Mouse (Mus musculus): ENCODE measurements at regions not wholly inside any gene's neighbourhood (a gene's known extent, or its start where the extent isn't known, plus 50 kb on each side); places are given as distances from the start of the nearest gene placed in this dataset.
"Not testable (repeated sequence)": the region's sequence is repeated elsewhere in the genome, so short reads cannot be mapped to it uniquely, and the experiment has no call there.

DNA sequence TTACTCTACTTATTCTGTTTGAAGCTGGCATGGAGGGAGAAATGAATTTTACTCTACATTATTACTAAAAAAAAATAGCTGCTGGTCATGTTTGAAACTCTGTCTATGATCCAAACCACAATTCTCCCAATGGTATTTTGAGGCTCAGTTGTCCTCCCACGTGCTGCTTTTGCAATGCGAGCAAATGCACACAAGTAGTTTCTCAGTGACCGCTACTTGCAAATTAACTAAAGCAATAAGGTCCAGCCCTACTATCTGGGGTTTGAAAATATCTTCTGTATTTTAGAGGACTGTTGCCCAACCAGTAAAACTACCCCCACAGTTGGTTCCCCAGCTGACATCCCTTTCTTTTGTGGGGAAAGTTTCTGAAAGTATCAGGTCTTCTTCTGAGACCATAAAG lies 276.0 kb downstream of the Cetn3 start:
- no peak for DNase-seq

- no peak for DNase-seq
These were observed 276.6 kb downstream of the Cetn3 start for GRCm38 (mm10) chr13:82059498-82059897.

GRCm38 (mm10) chr13:82063880-82064279 lies 281.0 kb downstream of the Cetn3 start:
- DNase-seq: not testable (repeated sequence)

- no peak for DNase-seq
These were observed 283.3 kb downstream of the Cetn3 start for GRCm38 (mm10) chr13:82066174-82066573.

GRCm38 (mm10) chr13:82066674-82067270 lies 283.9 kb downstream of the Cetn3 start:
- DNase-seq: no peak

DNA sequence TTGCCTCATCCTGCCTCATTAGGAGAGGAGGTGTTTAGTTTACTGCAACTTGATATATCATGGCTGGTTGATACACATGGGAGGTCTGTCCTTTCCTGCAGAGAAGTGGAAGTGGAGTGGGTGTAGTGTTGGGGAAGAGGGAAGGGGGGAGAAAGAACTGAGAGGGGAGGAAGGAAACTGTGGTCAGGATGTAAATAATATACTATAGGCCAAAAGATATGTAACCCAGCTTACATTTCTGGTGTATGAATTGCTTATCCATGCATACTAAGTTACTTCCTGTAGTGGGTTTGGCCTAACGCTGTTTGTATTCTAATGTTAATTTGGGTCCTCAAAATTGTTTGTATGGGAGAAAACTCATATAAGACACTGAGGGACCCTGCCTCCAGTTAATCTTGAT lies 289.6 kb downstream of the Cetn3 start:
- no peak for DNase-seq

DNA sequence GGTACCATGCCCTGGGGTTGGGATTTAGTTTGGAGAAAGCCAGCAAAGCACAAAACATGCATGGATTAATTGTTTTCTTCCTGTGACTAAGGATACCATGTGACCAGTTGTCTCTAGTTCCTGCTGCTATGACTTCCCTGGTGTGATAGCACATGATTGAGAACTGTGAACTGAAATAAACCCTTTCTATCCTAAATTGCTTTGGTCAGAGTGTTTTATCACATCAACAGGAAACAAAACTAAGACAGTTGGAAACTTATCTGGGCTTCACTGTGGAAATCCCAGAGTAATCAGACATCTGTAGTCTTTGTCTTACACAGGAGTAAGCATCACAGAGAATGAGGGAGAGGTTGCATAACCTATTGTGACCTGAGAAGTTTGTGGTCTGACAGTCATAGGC lies 290.5 kb downstream of the Cetn3 start:
- no peak for DNase-seq

DNA sequence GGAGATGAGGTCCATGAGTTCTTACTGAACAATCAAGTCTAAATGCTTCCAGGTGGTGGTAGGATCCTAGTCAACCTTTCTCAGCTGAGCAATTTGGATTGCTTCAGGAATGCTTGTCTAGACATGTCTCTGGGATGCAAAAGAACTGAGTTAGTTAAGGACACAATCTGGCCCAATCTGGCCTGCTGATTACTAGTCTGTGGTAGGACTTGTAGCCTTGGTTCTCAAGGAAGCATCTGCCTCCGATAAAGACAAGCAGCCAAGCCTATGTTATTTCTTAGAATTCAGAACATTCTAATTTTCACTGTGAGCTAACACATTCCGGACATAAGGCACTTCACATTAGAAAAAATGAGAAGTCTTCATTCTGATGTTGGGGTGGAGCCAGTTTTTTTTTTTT lies 298.5 kb downstream of the Cetn3 start:
- no peak for DNase-seq

DNA sequence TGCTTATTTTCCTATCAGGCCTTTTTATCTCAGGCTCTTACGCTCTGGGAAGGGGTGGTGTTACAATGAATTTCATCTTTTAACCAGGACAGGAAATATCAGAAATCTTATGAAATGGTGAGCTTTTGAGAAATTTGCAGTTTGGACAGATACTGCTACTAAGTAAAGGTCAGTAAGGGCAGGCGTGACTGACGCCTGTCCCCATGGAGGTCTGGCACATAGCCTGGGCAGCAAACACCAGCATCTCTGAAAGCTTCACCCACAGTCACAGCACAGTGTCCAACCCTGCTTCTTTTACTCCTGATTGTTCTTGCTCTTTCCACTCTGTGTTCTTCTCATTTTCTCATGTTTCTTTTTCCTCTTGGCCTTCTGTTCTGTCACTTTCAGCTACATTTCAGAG lies 304.8 kb downstream of the Cetn3 start:
- no peak for DNase-seq

DNA sequence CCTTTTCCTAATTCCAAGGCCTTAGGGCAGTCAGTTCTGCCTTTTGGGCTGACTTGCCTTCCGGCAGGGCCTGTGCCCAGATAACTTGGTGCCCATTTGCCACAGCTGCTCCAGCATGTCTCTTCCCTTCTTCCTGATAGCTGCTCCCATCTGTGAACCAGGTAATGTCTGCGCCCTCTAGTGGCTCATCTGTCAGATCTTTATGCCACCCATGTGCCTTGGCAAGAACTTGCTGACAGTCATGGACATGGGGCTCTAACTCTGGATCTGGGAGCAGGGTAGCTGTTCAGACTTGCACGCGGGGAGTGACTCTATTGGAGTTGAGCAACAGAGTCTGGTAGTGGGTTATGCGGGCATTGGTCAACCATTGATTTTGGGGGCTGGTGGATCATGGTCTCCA lies 309.3 kb downstream of the Cetn3 start:
- DNase-seq: no peak

DNA sequence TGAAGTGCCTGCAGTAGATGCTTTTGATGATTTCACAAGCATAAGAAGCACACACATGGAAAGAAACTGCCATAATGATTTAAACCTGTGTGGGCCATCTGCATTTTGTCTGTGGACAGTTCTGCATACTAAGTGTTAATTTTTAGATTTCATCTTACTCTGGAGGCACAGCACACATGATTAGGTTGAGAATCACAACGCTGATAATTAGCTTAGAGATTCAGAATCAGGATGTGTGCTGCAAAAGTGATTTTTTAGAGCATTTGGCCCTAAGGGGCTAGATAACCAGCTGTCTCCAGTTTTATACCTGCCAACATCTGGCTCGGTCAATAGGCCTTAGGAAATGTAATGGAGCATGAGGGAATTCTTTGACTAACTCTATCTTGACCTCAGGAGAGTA lies 323.2 kb downstream of the Cetn3 start:
- no peak for DNase-seq

DNA sequence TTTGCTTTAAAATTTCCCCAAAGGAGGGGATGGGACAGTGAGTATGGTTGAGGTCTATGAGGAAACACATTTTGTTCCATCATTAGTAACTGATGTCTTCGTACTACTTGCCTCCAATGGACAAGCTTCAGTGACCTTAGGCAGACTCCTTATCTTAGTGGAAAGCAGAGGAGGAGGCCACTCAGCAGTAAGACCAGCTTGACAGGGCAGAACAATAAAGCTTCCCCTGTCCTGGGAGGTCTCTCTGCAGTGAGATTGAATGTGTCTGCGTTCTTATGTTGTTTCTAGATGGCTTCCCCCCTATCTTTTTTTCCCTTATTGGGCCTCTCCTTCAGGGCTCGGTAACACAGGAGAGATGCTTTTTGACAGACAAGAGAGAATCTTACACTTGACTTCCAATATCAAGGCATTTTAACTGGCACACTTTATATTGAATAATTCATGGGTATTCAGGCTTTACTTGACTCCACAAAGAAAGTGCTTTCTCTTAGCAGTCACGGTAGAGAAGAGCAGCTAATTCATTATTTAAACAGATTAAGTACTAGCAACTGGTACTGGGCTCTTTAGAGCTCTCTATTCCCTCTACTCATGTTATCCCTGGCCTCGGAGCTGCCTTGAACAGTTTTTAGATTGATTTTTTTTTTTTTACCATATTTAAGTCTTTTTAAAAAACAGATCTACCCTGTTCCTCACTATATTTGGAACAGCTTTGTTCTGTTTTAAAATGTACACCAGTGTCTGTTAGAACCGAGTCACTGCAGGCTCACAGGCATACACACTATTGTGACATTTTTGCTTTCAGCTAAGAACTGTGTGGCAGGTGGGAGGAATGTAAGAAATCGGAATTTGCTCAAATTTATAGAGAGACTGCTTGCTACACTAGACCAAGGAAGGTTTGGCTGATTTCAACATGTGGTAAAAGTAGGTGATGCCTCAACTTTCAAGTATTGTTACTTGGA lies 347.2 kb downstream of the Cetn3 start:
- DNase-seq: no peak
